Mouse (Mus musculus): ENCODE results near the gene Bcl6b. TPM values are rescaled to one million over a fixed set of nuclear protein-coding genes. Genes with fewer than 3 reads are reported as not detected.

The Bcl6b gene
- polyA plus RNA-seq, 1 experiment from 2014 or later = 5.1 TPM

DNA sequence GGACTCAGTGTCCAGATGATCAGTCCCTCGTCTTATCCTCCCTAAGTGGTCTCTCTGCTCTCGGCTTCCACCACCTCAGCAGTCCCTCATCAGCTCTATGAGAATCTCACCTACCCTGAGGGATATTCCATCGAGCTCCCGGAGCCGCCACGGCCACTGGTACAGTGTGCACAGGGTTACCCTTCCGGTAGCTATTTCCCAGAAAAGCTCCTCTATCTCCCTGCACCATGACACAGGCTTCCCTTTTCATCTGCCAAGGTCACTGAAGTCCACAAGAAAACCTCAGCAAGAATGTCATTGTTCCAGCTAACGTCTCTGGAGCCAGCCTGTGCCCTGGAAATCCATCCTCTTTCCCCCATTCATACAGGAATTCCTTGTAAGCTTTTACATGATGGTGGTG lies 22.3 kb upstream of the Bcl6b start:
- Histone ChIP-seq H3K4me2 (ENCODE audit: low read length) (no peak overlapping the region), H3K36me3 (ENCODE audit: control insufficient read depth, insufficient read depth, low read length) (no peaks in the 10 kb centered on the region), H3K4me3 (ENCODE audit: low read length) (no peak overlapping the region), H3K9me3 (ENCODE audit: control insufficient read depth, low read length) (no peaks in the 10 kb centered on the region), H3K4me1 (ENCODE audit: control insufficient read depth, insufficient read depth, low read depth, low read length) (peaks cover 3% of the 10 kb centered on the region; the same call in 1 of the 2 replicates), H3K27me3 (replicated peaks; ENCODE audit: control insufficient read depth, insufficient read depth, low read length) (peaks cover 29% of the 10 kb centered on the region), H3K9ac (ENCODE audit: low read depth, low read length) (no peak overlapping the region), H3K27ac (ENCODE audit: low read depth, low read length) (no peak overlapping the region)
- 83% methylated on average over 8 of the region's 8 CpGs for WGBS
- no peak for ATAC-seq

DNA sequence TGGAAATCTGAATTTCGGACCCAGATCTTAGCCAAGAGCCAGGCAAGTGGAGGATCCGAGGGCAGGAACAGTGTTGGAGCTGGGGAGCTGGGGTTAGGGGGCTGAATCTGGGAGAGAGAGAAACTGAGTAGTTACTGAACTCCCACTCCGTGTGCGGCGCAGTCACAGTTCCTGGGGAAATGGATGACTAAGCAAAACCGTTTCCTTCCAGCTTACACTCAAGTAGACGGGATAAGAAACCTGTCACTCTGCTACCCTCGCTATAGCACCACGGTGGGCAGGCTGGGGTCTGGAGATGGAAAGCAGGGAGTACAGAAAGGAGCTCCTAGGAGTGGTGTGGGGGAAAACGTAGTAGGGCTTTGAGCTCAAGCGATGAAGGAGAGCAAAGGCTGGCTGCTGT lies 20.6 kb upstream of the Bcl6b start:
- 81% methylated on average over 11 of the region's 11 CpGs for WGBS
- Histone ChIP-seq H3K36me3 (ENCODE audit: control insufficient read depth, insufficient read depth, low read length) (no peaks in the 10 kb centered on the region), H3K4me1 (ENCODE audit: control insufficient read depth, insufficient read depth, low read depth, low read length) (peaks cover 3% of the 10 kb centered on the region; the same call in 1 of the 2 replicates), H3K9ac (ENCODE audit: low read depth, low read length) (no peak overlapping the region), H3K4me2 (ENCODE audit: low read length) (no peak overlapping the region), H3K9me3 (ENCODE audit: control insufficient read depth, low read length) (no peaks in the 10 kb centered on the region), H3K4me3 (ENCODE audit: low read length) (no peak overlapping the region), H3K27ac (ENCODE audit: low read depth, low read length) (no peak overlapping the region), H3K27me3 (replicated peaks; ENCODE audit: control insufficient read depth, insufficient read depth, low read length) (peaks cover 24% of the 10 kb centered on the region)
- no peak for ATAC-seq

DNA sequence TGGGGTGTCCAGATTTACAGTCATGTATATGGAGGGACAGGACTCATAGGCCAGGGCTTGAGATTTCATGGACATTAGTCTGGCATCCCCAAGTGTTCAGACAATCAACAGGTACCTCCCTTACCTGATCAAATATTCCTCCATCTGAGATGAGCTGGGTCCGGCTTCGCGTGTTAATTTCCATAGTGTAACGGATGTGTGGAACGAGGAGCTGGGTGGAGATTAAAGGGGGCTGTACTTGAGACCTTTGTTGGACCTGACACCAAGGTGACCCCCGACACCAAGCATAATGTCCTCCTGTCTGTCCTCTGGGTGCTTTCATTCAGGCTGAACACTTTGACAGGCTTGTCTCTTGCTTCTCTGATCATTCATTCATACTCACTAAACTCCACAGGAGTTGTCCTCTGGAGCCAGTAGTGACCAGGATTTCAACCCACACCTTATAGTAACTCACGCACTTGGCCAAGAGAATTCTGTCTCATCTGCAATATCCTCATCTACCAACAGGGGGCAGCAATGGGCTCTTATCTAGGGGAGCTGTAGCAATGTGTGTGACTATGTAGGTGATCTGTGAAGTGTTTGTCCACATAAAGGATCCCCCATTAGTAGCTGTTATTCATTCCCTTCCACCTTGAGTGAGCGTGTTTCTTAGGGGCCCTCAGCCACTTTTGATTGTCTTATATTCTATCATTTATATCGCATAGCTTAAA lies 17.7 kb upstream of the Bcl6b start:
- Histone ChIP-seq H3K36me3 (ENCODE audit: control insufficient read depth, insufficient read depth, low read length) (no peaks in the 10 kb centered on the region), H3K4me1 (ENCODE audit: control insufficient read depth, insufficient read depth, low read depth, low read length) (no peaks in the 10 kb centered on the region), H3K27ac (ENCODE audit: low read depth, low read length) (no peak overlapping the region), H3K4me3 (ENCODE audit: low read length) (no peak overlapping the region), H3K9me3 (ENCODE audit: control insufficient read depth, low read length) (no peaks in the 10 kb centered on the region), H3K4me2 (ENCODE audit: low read length) (no peak overlapping the region), H3K9ac (ENCODE audit: low read depth, low read length) (no peak overlapping the region), H3K27me3 (replicated peaks; ENCODE audit: control insufficient read depth, insufficient read depth, low read length) (peaks cover 5% of the 10 kb centered on the region)
- ATAC-seq = no peak
- 45% methylated on average over 9 of the region's 9 CpGs for WGBS

DNA sequence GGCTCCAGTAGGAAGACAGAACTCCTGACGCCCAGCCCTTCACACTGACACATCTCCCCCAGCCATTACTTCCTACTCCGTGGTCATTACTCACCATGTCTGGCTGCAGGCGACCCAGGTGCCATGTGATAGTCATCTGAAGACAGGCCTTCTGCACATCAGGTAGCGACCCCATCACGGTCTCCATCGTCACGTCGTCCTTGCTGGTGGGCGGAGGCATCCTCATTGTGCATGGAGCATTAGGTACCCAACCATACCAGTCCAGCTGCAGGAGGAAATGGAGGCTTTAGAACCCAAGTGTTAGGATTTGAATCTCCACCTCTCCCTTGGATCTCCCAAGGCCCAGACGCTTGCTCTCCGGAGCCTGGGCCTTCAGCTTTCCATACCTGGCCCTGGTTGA lies 13.0 kb upstream of the Bcl6b start:
- ATAC-seq = no peak
- WGBS = 77% methylated on average over 11 of the region's 11 CpGs
- H3K9me3 ChIP-seq (ENCODE audit: control insufficient read depth, low read length) = no peaks in the 10 kb centered on the region

DNA sequence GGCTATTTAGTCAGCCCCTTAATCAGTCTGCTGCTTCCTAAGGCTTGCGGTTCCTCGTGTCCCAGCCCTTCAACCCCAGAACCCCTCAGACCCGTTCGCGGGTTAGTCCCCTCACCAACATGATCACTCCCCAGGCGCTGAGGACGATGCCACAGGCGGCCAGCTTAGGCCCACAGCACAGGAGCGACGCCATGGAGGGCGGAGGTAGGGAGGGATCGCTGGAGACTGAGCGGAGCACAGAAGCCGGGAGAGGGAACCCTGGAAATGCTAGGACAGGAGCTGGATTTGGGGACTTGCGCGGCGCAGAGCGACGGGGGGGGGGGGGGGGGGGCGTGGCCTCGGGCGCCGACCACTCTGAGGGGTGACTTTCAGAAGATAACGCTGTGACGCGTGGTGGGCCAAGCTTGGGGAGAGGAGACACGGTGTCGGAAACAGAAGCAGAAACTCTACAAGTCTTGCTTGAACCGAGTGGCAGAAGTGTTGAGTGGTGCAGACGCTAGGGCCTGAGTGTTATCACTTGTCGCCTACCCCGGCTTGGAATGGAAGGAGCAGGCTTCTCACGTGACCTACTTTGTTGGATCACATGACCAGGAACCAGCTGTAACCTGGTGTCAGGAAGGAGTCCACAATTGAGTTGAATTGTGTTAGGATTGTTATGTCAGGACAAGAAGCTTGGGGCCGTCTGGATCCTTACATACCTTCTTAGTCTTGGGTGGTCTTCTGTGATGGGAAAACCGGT lies 10.1 kb upstream of the Bcl6b start, which contains the start of the genes Gm21988 and Rnasek:
Gene Gm21988, minus strand, starts transcription at position 290 of the 739 bp plus-strand sequence.
Gene Rnasek, minus strand, starts transcription at position 302 of the 739 bp plus-strand sequence.
- peaks cover 25% of the 10 kb centered on the region for H3K4me1 ChIP-seq (ENCODE audit: control insufficient read depth, insufficient read depth, low read depth, low read length)
- no peaks in the 10 kb centered on the region for H3K9me3 ChIP-seq (ENCODE audit: control insufficient read depth, low read length)
- under 1% methylated on average over 31 of the region's 35 CpGs for WGBS
- peak within 1 kb of the TSS; percentile 95 for H3K9ac ChIP-seq (ENCODE audit: low read depth, low read length)
- peaks cover 4% of the 10 kb centered on the region for H3K36me3 ChIP-seq (ENCODE audit: control insufficient read depth, insufficient read depth, low read length)
- peak; percentile 53 for ATAC-seq
- no peaks in the 10 kb centered on the region for H3K27me3 ChIP-seq (replicated peaks; ENCODE audit: control insufficient read depth, insufficient read depth, low read length)
- peak within 1 kb of the TSS; percentile 88 for H3K27ac ChIP-seq (ENCODE audit: low read depth, low read length)
- peak within 1 kb of the TSS; percentile 96 for H3K4me2 ChIP-seq (ENCODE audit: low read length)
- peak within 1 kb of the TSS; percentile 93 for H3K4me3 ChIP-seq (ENCODE audit: low read length)

More for the DNA sequence above, 13.0 kb upstream of the Bcl6b start:
- H3K27me3 ChIP-seq (replicated peaks; ENCODE audit: control insufficient read depth, insufficient read depth, low read length) = no peaks in the 10 kb centered on the region; the same call in none of the 2 replicates
- no peak overlapping the region for H3K4me3 ChIP-seq (ENCODE audit: low read length)
- no peak overlapping the region for H3K27ac ChIP-seq (ENCODE audit: low read depth, low read length)
- H3K4me1 ChIP-seq (ENCODE audit: control insufficient read depth, insufficient read depth, low read depth, low read length) = peaks cover 16% of the 10 kb centered on the region
- no peak overlapping the region for H3K9ac ChIP-seq (ENCODE audit: low read depth, low read length)
- no peaks in the 10 kb centered on the region for H3K36me3 ChIP-seq (ENCODE audit: control insufficient read depth, insufficient read depth, low read length)
- no peak overlapping the region for H3K4me2 ChIP-seq (ENCODE audit: low read length)

DNA sequence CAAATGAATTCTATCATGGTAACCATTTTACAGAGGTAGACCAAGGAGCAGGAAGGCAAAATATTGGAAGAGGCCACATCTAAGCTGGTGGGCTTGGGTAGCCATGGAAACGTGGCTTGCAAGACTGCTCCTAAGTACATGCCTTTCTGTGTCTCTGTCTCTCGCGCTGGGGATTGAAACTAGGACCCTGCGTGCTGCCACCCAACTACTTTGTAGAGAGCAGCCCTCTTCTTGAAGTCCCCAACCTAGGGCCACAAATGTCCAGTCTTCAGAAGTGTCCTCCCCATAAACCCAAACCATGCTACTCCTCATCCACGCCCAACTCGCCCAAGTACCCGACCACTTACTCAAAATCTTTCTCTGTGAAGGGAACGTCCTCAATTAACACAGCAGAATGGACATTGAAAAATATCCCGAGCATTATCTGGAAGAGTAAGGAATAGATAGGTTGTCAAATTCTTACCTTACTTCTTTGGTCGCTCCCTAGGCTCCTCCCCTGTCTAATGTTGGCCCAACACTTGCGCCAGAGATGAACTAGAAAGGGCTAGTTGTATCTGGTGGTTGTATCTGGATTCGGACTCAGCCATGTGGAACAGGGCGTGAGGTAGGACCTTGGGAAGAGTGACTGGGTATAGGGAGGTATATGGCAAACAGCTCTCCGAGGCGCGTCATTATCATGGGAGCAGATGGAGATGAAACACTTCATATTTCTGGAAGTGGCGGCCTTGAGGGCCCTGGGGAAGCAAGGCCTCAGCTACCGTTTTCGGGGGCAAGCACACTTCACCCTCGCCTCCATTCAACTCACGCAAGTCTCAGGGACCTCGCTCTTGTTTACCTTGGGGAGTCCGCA lies 9.2 kb upstream of the Bcl6b start:
- no peaks in the 10 kb centered on the region for H3K9me3 ChIP-seq (ENCODE audit: control insufficient read depth, low read length)
- peak overlapping the region; percentile 95 for H3K9ac ChIP-seq (ENCODE audit: low read depth, low read length)
- H3K4me1 ChIP-seq (ENCODE audit: control insufficient read depth, insufficient read depth, low read depth, low read length) = peaks cover 25% of the 10 kb centered on the region
- ATAC-seq = no peak
- H3K4me3 ChIP-seq (ENCODE audit: low read length) = peak overlapping the region; percentile 93
- peaks cover 4% of the 10 kb centered on the region for H3K36me3 ChIP-seq (ENCODE audit: control insufficient read depth, insufficient read depth, low read length)
- H3K27ac ChIP-seq (ENCODE audit: low read depth, low read length) = peak overlapping the region; percentile 95
- peak overlapping the region; percentile 96 for H3K4me2 ChIP-seq (ENCODE audit: low read length)
- WGBS = 14% methylated on average over 23 of the region's 23 CpGs
- no peaks in the 10 kb centered on the region for H3K27me3 ChIP-seq (replicated peaks; ENCODE audit: control insufficient read depth, insufficient read depth, low read length)

DNA sequence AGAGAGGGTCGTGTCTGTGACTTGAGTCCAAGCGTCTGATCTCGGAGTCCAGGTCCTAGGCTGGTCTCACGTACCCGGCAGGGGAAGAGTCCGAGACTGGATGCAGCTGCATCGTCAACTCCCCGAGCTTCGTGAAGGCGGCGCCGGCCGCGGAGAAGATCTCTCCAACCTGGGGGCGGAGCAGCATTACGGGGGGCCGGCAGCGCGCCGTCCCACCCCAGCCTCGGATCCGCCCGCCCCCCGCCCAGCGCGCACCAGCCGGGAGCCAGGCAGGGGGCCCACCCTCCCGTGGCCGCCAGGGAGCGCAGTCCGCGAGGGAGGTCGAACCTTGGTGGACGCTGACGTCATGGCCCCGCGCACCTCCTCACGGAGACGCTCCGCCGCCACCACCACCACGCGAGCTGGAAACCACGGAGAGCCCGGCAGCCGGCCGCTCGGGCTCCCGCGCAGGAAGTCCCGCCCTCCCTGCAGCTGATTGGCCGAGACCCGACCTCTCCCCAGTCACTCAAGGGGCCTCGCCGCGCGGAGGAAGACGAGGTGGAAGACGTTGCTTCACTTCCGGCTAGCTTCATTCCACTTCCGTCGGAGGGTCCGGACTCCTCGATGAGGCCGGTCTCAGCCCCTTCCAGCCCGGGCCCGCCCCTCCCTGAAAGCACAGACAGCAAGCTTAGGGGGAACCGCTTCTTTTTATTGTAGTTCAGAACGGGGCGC lies 8.0 kb upstream of the Bcl6b start, which contains the start of gene 0610010K14Rik:
Gene 0610010K14Rik, minus strand, starts transcription at position 458 of the 711 bp plus-strand sequence.
- under 1% methylated on average over 64 of the region's 70 CpGs for WGBS
- peak; percentile 94 for ATAC-seq
- no peaks in the 10 kb centered on the region for H3K9me3 ChIP-seq (ENCODE audit: control insufficient read depth, low read length)

GRCm38 (mm10) chr11:70236717-70237116 lies 7.1 kb upstream of the Bcl6b start:
- Histone ChIP-seq H3K27ac (ENCODE audit: low read depth, low read length) (peak overlapping the region; percentile 95), H3K9ac (ENCODE audit: low read depth, low read length) (peak overlapping the region; percentile 88), H3K4me1 (ENCODE audit: control insufficient read depth, insufficient read depth, low read depth, low read length) (peaks cover 27% of the 10 kb centered on the region), H3K4me2 (ENCODE audit: low read length) (peak overlapping the region; percentile 60), H3K4me3 (ENCODE audit: low read length) (peak overlapping the region; percentile 93), H3K9me3 (ENCODE audit: control insufficient read depth, low read length) (no peaks in the 10 kb centered on the region), H3K27me3 (replicated peaks; ENCODE audit: control insufficient read depth, insufficient read depth, low read length) (no peaks in the 10 kb centered on the region), H3K36me3 (ENCODE audit: control insufficient read depth, insufficient read depth, low read length) (peaks cover 4% of the 10 kb centered on the region)
- no peak for ATAC-seq
- 23% methylated on average over 7 of the region's 7 CpGs for WGBS

More for the DNA sequence above, 8.0 kb upstream of the Bcl6b start, which contains the start of gene 0610010K14Rik:
- peak within 1 kb of the TSS; percentile 96 for H3K4me2 ChIP-seq (ENCODE audit: low read length)
- H3K27me3 ChIP-seq (replicated peaks; ENCODE audit: control insufficient read depth, insufficient read depth, low read length) = no peaks in the 10 kb centered on the region
- H3K27ac ChIP-seq (ENCODE audit: low read depth, low read length) = peak within 1 kb of the TSS; percentile 95
- peak within 1 kb of the TSS; percentile 93 for H3K4me3 ChIP-seq (ENCODE audit: low read length)
- H3K9ac ChIP-seq (ENCODE audit: low read depth, low read length) = peak within 1 kb of the TSS; percentile 95
- peaks cover 27% of the 10 kb centered on the region for H3K4me1 ChIP-seq (ENCODE audit: control insufficient read depth, insufficient read depth, low read depth, low read length)
- H3K36me3 ChIP-seq (ENCODE audit: control insufficient read depth, insufficient read depth, low read length) = peaks cover 4% of the 10 kb centered on the region

Data from hindbrain, embryonic 16.5 days (tissue).